Mouse (Mus musculus) MEL (cell line): ENCODE data around the gene Galntl6.

Experiments used
- BHLHE40 ChIP-seq: IDR thresholded peaks from 2 replicates; pipeline ENCODE4 v1.6.1; 2012; ENCODE audit warnings: low read depth, mild to moderate bottlenecking, inconsistent platforms, low read length, improper control_type of control experiment, borderline replicate concordance
- CHD2 ChIP-seq: IDR thresholded peaks from 2 replicates; pipeline ENCODE4 v1.6.1; 2011; ENCODE audit warnings: low read length, improper control_type of control experiment
- CTCF ChIP-seq, 3 experiments: IDR thresholded peaks in 2 of 3; conservative IDR thresholded peaks in 1 of 3; 2 replicates each; pipeline ENCODE4 v1.5.1; 2011 to 2012; ENCODE audit warnings: low read length in 3 of 3, low read depth in 2 of 3, mild to moderate bottlenecking in 2 of 3, improper control_type of control experiment in 1 of 3, inconsistent platforms in 1 of 3, mixed read lengths in 1 of 3, moderate library complexity in 1 of 3; ENCODE audit not compliant: control insufficient read depth in 1 of 3, insufficient read depth in 1 of 3, poor library complexity in 1 of 3, severe bottlenecking in 1 of 3
- E2F4 ChIP-seq: IDR thresholded peaks from 2 replicates; pipeline ENCODE4 v1.6.1; 2011; ENCODE audit warnings: low read depth, low read length, improper control_type of control experiment, borderline replicate concordance
- EP300 ChIP-seq, 2 experiments: IDR thresholded peaks; 2 replicates each; pipeline ENCODE4 v1.6.1; 2011; ENCODE audit warnings: improper control_type of control experiment in 2 of 2, low read length in 2 of 2, low read depth in 1 of 2, mild to moderate bottlenecking in 1 of 2
- GATA1 ChIP-seq: IDR thresholded peaks from 2 replicates; pipeline ENCODE4 v1.6.1; 2011; ENCODE audit warnings: low read depth, low read length, improper control_type of control experiment
- MAFK ChIP-seq: IDR thresholded peaks from 2 replicates; pipeline ENCODE4 v1.6.1; 2011; ENCODE audit warnings: low read depth, mild to moderate bottlenecking, low read length, improper control_type of control experiment, borderline replicate concordance
- NELFE ChIP-seq: IDR thresholded peaks from 2 replicates; pipeline ENCODE4 v1.6.1; 2011; ENCODE audit warnings: low read depth, low read length, improper control_type of control experiment
- POLR2A ChIP-seq, 2 experiments: IDR thresholded peaks; 2 replicates each; pipeline ENCODE4 v1.6.1; 2011 to 2012; ENCODE audit warnings: low read length in 2 of 2, mild to moderate bottlenecking in 2 of 2, control low read depth in 1 of 2, improper control_type of control experiment in 1 of 2, low read depth in 1 of 2, moderate library complexity in 1 of 2; ENCODE audit not compliant: control insufficient read depth in 1 of 2, insufficient read depth in 1 of 2, poor library complexity in 1 of 2
- SMC3 ChIP-seq: IDR thresholded peaks from 2 replicates; pipeline ENCODE4 v1.6.1; 2011; ENCODE audit warnings: low read depth, low read length, improper control_type of control experiment
- ZC3H11A ChIP-seq: IDR thresholded peaks from 2 replicates; pipeline ENCODE4 v1.6.1; 2012; ENCODE audit warnings: low read depth, mild to moderate bottlenecking, inconsistent platforms, low read length, improper control_type of control experiment
- ZKSCAN1 ChIP-seq: IDR thresholded peaks from 2 replicates; pipeline ENCODE4 v1.6.1; 2012; ENCODE audit warnings: low read depth, mild to moderate bottlenecking, inconsistent platforms, low read length, improper control_type of control experiment, moderate library complexity

DNA sequence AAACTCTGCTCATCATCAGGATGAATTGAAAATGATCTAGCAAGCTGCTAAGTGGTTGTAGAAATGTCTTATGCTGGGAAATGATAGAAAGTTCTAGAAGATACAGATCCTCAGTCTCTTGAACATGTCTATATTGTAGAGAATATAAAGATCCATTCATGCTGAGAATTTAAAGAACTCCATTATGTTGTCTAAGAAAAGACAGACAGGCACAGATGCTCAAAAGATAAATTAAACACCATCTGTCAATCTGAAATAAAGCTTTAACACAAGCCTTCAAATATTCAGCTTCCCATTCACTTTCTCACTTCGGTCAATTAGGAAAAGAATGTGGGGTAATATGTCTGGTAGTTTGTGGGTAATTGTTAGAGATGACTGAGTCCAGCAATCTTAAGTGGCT lies 658.8 kb downstream of the Galntl6 start:
- TF ChIP-seq CTCF (IDR thresholded peaks at IDR 0.05 in 2 of 3, conservative IDR thresholded peaks at IDR 0.05 in 1 of 3; ENCODE audit: control insufficient read depth in 1 of 3, insufficient read depth in 1 of 3, low read depth in 2 of 3, low read length in 3 of 3, poor library complexity in 1 of 3, severe bottlenecking in 1 of 3) = no peak
- no peak for TF ChIP-seq POLR2A (IDR thresholded peaks at IDR 0.05; ENCODE audit: control insufficient read depth in 1 of 2, insufficient read depth in 1 of 2, low read depth in 1 of 2, low read length in 2 of 2, poor library complexity in 1 of 2)
- no peak for TF ChIP-seq SMC3
- no peak for TF ChIP-seq CHD2
- no peak for TF ChIP-seq NELFE
- no peak for TF ChIP-seq BHLHE40
- no peak for TF ChIP-seq GATA1
- no peak for TF ChIP-seq ZKSCAN1
- no peak for TF ChIP-seq MAFK
- TF ChIP-seq EP300 (IDR thresholded peaks at IDR 0.05; ENCODE audit: low read depth in 1 of 2, low read length in 2 of 2) = no peak
- no peak for TF ChIP-seq ZC3H11A
- TF ChIP-seq E2F4 = no peak
